Mouse (Mus musculus) neutrophil, adult 5-6 weeks (primary cell): ENCODE measurements at regions not wholly inside any gene's neighbourhood (a gene's known extent, or its start where the extent isn't known, plus 50 kb on each side); places are given as distances from the start of the nearest gene placed in this dataset.

Experiments
- ATAC-seq: fragments of 151-379, 151-347 bp; 2 replicates; pipeline ENCODE4 v1.8.0; 2017; ENCODE audit warnings: mild to moderate bottlenecking, moderate TSS enrichment; ENCODE audit not compliant: insufficient number of reproducible peaks, poor library complexity, low FRiP score, severe bottlenecking; ENCODE audit errors: extremely low read depth

DNA sequence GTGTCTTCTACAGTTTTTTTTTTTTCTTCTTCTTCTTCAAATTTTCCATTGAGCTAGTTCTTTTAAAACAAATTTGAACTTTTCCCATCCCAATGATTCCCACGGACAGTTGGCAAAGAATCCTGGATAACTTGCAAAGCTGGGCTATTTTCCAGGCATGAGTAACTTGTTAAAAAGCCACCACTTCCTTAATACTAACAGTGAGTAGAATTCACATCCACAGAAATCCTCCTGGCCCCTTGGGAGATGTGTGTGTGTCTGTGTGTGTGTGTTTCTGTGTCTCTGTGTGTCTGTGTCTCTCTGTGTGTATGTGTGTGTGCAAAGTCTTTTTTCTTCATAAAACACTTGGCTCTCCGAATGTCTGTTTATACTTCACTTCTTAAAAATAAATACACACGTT is 259.0 kb downstream of the Gm10295 start:
- no peak for ATAC-seq

DNA sequence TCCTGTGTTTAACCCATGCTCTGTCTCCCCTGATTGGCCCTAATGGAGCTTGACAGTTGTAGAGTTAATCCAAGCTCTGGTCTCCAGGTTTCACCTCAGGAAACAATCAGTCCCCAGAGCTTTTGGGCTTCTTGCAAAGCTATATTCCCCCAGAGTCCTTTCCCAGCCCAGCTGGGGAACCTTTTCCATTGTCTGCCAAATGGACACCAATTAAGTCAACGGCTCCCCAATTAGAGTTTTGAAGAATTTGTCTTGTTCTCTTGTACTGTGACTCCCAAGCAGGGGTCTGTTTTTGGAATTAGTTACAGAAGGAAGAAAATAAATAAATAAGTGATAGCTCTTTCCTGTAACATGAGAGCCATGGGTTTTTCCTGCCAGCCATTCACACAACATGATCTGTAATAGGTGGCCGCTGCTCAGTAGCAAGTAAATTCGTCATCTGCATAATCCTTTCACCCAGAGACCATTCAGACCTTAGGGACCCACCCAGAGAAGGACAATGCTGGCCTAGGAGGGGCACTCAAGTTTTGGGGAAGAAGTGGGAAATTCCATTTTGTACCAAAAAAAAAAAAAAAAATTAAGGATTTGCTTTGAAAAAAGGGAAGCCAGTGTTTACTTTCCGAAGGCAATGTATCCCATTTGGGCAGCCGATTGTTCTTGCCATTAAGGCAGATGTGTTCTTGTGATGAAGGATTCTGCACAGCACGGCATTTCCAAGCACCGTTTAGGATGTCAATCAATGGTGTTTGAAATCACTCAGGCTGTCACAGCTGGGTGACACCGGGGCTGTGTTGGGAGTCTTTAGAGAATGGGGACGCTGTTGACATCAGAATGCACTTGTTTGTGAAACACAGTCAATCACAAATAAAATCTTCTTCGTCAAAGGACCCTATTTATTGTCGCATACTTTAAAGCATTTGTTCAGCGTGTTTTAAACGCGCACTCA is 286.6 kb downstream of the Gm10295 start:
- no peak for ATAC-seq

DNA sequence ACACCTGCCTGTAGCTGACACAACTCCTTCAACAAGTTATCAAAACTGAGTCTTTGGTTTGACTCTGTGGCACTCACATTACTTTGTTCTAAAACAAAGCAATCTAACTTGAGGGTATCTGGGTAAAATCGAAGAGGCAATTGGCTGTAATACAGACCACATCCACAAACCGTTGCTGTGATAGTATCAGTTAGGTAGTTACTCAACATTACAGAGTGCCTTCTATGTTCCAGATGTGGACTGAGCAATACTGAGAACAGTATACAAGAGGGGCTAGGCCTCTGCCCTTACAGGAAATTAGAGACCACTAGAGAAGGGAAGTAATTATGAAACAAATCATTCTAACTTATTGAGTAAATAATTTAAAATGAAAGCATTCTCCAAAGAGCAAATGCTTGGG is 300.5 kb downstream of the Gm10295 start:
- no peak for ATAC-seq

DNA sequence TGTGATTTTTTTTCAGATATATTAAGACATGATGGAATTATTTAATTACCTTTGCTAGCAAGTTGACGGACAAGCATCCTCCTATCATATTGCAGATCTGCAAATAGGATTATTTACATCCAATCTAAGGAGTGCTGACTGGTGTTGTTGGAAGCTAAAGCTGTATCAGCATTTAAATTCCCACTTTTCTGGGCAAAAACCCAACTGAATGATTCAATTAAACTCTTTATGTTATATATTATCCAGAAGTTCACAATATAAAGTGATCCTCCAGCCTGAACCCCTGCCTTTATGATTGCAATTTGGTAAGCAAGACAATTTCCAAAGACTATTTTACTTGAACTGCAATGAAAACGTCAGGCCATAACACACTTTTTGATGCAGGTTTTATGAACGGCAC is 304.1 kb downstream of the Gm10295 start:
- ATAC-seq, result no peak

DNA sequence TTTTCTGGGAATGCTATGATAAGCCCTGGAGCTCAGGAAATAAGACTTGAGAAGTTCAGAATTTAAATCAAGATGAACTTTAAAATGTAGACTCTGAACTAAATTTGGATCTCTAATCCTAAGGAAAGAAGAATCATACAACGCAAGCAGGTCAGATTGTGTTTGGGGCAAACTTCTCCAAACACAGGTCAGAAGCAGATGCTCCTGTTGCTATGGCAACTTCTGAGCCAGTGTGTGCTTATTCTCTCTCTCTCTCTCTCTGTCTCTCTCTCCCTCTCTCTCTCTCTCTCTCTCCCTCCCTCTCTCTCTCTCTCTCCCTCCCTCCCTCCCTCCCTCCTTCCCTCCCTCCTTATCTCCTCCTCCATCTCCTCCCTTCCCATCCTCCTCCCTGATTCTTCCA is 304.7 kb downstream of the Gm10295 start:
- ATAC-seq, result no peak

DNA sequence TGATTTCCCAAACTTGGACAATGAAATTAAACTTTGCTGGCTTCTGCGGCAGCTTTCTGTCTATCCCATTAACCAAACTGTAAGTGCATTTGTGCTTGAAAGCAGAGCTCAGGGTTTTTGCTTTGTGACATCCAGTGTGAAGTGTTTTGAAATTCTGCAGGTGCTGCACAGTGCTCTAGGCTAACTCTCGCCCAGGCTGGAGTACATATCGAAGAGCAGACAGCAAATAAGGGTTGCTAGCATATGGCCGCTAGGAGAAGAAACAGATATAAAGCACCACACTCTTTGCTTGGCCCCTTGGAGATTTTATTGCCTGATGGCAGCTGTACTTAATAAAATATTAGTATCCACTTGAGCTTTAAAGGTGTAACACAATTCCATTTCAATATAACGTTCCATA is 307.5 kb downstream of the Gm10295 start:
- no peak for ATAC-seq

DNA sequence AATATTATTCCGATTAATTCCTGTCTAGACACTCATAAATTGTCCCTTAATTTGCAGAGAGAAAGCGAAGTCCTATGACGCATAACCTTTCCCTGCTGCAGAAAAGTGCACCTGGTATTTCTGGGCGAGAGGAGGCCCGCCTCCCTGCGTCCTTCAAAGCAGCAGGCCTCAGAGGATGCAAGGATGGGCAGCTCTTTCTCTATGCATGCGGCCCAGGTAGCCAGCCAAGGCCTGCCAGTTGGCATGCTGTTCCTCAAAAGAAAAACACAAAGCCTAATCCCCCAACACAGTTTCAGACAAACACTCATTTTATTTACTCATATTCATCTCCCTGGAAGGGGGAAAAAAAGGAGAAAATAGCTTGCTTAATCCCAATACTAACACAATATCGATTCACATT is 308.2 kb downstream of the Gm10295 start:
- ATAC-seq, result no peak

DNA sequence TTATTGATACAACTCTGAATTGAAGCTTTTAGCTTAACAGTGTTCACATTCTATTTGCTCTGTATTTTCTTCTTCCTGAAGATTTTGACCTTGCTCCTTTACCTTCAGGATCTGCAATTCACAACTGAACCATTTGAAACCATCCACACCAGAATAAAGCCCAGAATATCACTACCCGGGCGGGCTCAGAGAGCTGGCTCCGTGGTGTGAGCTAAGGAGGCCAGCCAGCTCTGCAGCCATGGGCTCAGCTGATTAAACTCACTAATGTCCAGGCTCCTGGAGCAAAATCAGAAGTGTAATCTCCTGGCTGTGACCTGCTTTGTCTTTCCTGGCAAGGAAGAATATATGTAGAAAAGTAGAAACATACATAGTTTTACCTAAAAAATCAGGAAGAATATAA is 309.9 kb downstream of the Gm10295 start:
- ATAC-seq, result no peak

DNA sequence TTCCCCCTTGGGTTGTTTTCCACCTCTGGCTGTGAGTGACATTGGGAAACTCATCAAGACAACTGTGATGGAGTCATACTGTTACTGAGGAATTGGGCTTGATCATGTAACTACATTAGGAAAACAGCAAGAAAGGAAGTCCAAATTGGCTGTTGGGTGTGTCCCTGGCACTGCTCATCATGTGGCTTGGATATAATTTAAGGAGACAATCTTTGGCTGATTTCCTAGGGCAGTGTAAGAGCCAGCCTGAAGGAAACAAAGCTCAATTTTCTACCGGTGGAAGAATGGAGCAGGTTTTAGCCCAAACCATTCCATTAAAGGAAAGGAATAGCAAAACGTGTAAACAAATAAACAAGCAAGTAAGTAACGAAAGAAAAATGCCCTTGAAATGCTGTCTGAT is 310.4 kb downstream of the Gm10295 start:
- ATAC-seq, result no peak

DNA sequence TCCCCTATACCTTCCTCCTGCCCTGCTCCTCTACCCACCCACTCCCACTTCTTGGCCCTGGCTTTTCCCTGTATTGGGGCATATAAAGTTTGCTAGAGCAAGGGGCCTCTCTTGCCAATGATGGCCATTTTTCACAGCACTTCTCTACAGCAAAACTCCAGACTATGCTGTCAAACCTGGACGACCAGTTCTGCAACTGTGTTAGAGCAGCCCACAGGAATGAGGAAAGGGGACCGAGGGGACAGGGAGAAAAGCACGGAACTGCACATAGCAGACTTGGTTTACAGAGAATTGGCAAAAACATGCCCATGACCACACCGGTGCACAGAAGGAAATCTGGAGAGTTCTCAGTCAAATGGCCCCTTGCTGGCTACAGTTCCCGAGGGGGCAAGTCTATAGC is 312.7 kb downstream of the Gm10295 start:
- ATAC-seq, result no peak

DNA sequence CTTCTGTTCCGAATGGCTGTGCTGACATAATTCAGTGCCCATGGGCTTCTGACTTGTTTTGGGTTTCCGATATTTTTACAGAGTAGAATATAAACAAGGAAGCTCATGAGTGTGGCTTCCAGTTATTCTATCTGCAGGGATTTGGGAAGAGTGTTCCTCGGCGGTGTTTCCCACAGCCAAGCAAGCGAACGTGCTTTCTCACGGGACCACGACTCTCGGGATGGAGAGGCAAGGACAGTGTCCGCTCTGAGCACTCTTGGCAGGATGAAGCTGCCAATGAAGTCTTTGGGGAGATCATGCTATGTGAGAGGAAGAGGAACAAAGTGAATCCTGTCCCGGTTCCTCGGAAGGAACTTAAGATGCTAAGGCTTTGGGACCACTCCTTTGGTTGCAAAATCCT is 318.2 kb downstream of the Gm10295 start:
- ATAC-seq, result no peak

DNA sequence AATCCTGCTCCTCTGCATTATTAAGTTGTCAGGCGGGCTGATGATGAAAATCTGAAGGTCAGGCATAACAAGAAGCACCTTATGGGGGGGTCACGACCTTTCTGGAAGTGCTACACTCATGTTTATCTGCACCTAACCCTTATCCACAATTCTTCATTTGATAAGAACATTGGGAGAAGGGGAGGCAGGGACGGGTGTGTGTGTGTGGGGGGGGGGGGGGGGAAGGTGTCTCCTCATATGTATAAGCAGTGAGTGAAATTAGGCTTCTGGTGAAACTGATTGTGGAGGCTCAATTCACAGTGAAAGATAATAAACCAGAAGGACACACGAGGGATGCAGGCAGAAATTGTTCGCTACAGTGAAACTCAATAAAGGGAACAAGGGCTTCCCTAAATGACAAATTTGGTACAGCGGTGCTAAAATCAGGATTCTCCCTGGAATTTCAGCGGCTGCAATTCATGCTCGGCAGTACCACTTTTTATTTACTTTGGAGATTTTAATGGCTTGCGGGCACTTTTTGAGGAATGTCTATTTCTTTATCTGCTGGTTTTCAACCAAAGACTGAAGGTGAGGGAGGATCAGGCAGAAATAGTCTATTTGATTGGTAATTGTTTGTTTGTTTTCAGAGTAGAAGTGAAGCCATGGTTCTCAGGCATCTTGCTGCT is 327.2 kb downstream of the Gm10295 start:
- ATAC-seq, result no peak

DNA sequence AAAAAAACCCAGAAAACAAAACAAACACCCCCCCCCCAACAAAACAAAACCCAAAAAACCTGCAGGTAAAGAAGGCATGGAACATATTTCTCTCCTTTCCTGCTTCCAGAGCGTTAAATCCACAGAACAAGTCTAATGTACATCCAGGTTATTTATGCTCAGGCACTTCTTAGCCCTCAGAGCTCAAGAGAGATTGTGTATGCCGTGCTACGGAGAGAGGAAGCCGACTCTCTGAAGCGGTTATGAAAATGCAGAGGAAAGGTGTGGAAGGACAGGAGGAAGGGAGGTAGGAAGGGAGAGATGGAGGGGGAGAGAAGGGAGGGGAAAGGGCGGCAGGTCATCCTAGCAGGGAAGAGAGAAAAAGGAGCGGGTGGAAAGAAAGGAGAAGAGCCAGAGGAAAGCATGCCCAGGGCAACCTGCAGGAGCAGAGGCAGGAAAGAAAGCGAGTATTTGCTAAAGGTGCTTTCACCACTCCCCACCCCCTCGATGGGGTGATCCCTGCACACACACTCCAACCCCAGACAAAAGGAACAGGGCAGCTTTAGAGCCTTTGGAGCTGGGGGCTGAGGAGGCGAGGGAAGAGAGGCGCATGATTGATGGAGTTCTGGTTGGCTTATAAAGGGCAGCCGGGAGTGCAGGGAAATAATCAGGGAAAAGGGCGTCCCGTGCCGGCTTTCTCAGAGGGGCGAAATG is 327.9 kb downstream of the Gm10295 start:
- ATAC-seq, result no peak
